Mouse (Mus musculus) embryonic fibroblast, embryonic 13.5 days (primary cell): ENCODE results near the gene Vsir.

Source experiments
- CTCF ChIP-seq: IDR thresholded peaks from 2 replicates; pipeline ENCODE4 v1.5.1; 2011; ENCODE audit warnings: mild to moderate bottlenecking, control low read depth, low read length, moderate library complexity, borderline replicate concordance; ENCODE audit not compliant: insufficient read depth
- POLR2A ChIP-seq: IDR thresholded peaks from 2 replicates; pipeline ENCODE4 v1.6.1; 2011; ENCODE audit warnings: low read depth, mild to moderate bottlenecking, control low read depth, low read length, moderate library complexity

DNA sequence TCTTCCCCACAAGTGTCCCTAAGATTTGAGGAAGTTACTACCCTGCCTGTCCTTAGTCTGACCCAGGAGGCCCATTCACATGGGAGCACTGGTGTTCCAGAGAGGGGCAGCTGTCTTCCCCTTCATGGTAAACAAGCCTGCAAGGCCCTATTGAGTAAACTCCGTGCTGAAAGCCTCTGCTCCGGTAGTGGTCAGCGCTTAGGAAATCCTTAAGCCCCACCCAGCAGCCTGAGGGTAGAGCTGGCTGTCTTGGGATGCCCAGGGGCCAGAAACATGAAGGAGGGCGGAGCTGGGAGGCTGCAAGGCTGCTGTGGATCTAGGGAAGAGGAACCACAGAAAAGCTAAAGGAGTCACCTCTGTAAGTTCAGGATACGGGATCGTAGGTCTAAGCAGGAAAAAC lies 2.4 kb downstream of the Vsir start:
- TF ChIP-seq CTCF (no peak), POLR2A (no peak)
